Mouse (Mus musculus) fibroblast of lung, adult 2 months (primary cell): Measurements from ENCODE around the gene Ppp1r26.
A peak's percentile ranks its signal among the peaks of the same experiment; 100 is the strongest.

Experiments
- DNase-seq: peaks from one replicate; pipeline ENCODE4 v3.0.0-alpha.2; 2011; ENCODE audit warnings: low read depth

Ppp1r26 gene

DNA sequence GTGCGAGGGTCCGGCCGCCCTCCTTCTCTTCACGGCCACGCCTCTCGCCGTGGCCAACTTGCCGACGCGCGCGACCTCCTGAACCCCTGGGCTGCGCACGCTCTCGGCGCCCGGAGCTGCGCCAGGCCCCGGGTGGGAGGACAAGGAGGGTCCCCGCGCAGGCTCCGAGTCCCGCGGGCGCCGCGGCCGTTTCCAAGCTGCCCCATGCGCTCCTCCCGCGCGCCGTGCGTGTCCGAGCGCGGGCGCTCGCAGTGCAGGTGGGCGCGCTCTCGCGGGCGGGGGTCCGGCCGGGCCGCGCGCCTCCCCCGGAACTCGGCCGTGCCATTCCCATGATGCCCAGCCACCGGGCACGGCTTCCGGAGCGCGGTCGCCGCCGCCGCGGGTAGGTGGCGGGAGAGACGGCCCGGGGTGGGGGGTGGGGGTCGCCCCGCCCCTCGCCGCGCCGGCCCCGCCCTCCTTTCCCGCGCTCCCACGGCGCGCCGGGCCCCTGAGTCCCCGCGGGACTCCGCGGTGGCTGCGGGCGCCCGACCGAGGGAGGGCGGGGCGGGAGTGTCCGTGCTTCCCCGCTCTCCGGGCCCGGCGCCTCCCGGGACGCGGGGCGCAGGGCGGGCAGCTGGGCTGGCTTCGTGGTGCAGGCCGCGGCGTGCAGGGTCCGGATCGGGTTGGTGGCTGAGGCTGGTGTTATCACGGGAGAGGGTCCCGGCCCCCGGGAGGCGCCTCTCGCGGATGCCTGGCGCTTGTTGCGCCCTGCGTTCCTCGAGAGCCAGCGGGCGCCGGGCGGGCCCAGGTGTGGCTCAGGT, at the start of gene Ppp1r26:
Gene Ppp1r26 (plus strand): TSS at position 286 of the 800 bp plus-strand sequence.
- DNase-seq = no peak

DNA sequence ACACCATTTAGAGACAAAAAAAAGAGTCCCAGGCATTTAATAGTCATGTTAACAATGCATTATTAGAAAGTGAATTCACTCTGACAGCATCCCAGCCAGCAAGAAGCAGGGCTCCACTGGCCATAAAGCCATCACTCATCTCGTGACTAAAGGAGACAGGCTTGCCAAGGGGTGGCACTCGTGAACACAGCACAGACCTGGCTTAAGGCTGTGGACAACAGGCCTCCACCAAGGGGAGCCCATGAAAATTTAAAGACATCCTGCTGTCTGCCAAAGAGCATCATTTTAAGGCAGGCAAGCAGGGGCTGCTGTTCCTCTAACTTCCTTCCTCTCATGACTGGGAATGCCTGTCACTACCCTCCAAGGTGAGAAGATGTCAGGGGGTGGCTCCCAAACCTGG, 49.7 kb upstream of the Ppp1r26 start:
- DNase-seq = no peak

DNA sequence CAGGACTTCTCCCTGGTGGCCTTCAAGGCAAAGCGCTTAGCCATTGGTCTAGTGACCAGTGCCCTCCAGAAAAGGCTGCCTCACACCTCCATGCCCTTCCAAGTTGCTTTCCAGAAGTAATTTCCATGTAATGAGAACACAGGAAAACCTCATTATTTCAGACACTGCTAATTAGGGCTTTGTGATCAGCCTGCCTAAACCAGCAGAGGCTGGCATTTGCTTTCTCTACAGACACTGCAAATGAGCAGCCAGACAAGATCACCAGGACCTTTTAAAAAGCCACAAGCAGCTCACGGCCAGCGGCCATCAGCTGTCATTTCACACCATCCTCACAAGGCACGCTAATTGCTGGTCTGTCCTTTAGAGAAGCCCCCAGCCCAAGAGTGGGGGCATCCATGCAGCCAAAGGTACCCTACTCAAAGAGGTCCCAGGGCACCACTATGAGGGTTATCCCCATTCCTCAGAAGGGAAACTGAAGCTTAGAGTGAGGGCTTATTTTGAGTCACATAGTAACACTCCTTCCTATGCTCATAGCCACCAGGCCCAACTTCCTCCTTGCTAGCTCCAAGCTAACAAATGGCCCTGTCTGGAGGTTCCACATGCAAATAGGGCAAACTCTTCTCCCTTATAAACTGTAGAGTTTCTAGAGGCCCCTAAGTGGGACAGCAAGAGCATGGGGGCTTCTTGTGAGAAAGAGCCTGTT, 49.0 kb upstream of the Ppp1r26 start:
- DNase-seq = no peak

- no peak for DNase-seq
Measured at GRCm38 (mm10) chr2:28401647-28402046, 45.0 kb upstream of the Ppp1r26 start.

GRCm38 (mm10) chr2:28402128-28402527, 44.5 kb upstream of the Ppp1r26 start:
- no peak for DNase-seq

- DNase-seq = no peak
Measured at GRCm38 (mm10) chr2:28407796-28408195, 38.8 kb upstream of the Ppp1r26 start.

- DNase-seq = no peak
Measured at GRCm38 (mm10) chr2:28409144-28409543, 37.5 kb upstream of the Ppp1r26 start.

GRCm38 (mm10) chr2:28409566-28409965, 37.0 kb upstream of the Ppp1r26 start:
- no peak for DNase-seq

- no peak for DNase-seq
Measured at GRCm38 (mm10) chr2:28412936-28413335, 33.7 kb upstream of the Ppp1r26 start.

- no peak for DNase-seq
Measured at GRCm38 (mm10) chr2:28414116-28414756, 32.4 kb upstream of the Ppp1r26 start.

DNA sequence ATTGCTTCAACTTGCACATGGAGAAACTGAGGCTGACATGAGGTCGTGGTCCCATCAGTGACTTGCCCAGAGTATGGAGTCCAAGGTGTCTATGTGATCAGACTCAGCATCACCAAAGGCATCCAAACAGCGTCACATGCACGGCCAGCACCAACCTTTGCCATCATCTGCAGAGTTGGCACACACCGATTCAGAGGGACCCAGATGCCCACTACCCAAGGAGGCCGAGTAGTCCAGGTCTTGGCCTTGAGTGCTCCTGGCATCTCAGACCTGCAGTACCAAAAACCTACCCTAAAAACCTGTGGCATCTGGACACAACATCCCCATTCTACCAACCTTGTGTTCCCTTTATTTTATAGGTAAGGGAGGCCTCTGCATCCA, 31.9 kb upstream of the Ppp1r26 start:
- DNase-seq = no peak

- DNase-seq = peak; percentile 19
Measured at GRCm38 (mm10) chr2:28415387-28416024, 31.1 kb upstream of the Ppp1r26 start.

- no peak for DNase-seq
Measured at GRCm38 (mm10) chr2:28416511-28416910, 30.1 kb upstream of the Ppp1r26 start.

- peak; percentile 36 for DNase-seq
Measured at GRCm38 (mm10) chr2:28418034-28418433, 28.6 kb upstream of the Ppp1r26 start.

- peak; percentile 57 for DNase-seq
Measured at GRCm38 (mm10) chr2:28419898-28420297, 26.7 kb upstream of the Ppp1r26 start.

- DNase-seq = peak; percentile 8
Measured at GRCm38 (mm10) chr2:28423167-28423566, 23.4 kb upstream of the Ppp1r26 start.

DNA sequence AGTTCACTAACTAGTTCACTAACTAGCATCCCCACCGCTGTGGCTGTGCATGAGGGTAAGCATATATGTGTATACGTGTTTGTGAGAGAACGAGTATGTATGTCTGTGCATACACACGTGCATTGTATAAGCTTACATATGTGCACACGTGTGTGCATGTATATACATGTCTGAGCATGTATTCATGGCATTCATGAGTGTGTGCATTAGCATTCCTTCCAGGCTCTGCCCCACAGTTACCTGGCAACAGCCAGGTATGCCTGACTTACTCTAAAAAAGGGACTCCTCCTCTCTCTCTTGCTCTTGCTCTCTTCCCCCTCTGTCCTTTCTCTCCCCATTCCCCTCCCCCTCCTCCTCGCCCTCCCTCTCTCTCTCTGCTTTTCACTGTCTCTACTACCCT, 19.4 kb upstream of the Ppp1r26 start:
- no peak for DNase-seq

GRCm38 (mm10) chr2:28430846-28431245, 15.8 kb upstream of the Ppp1r26 start:
- DNase-seq = no peak

GRCm38 (mm10) chr2:28432811-28433210, 13.8 kb upstream of the Ppp1r26 start:
- no peak for DNase-seq

DNA sequence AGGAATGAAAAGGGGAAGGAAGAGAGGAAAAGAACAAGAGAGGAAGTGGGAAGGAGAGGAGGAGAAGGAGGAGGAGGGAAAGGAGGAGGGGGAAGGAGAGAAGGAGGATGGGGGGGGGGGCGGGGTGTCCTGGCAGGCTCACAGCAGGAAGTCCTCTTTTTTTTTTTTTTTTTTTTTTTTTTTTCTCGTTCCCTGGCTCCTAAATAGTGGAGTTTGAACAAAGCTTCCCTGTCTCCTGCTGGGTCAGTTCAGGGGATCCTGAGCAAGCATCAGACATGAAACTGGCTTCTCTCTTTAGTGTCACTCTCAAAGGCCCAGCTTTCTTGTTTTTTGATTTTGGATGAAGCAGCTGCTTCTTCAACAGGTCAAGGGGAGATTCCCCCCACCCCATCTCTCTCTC, 13.1 kb upstream of the Ppp1r26 start:
- no peak for DNase-seq

- DNase-seq = no peak
Measured at GRCm38 (mm10) chr2:28435401-28435800, 11.2 kb upstream of the Ppp1r26 start.

DNA sequence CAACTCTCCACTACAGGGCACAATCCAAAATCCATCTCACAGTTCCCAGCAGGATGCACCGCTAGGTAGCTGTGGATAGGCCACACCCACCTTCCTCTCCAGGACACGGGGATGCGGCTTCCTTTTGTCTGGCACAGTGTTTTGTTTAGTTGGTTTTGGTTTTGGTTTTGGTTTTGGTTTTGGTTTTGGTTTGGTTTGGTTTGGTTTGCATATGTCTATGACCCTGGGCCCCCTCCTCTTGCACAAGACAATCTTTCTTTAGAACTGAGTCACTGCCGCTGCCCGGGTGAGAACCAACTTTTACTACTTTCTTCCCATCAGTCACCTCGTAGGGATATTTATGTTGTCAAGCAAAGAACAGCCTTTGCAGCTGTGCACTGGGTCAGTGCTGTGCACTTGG, 5.8 kb upstream of the Ppp1r26 start:
- no peak for DNase-seq

- no peak for DNase-seq
Measured at GRCm38 (mm10) chr2:28445082-28445481, 1.5 kb upstream of the Ppp1r26 start.
